Mouse (Mus musculus) spleen, adult 2 months (tissue): ENCODE measurements around the gene Smap2.

Experiments used
- CTCF ChIP-seq: fragments of 200-500 bp; IDR thresholded peaks from 2 replicates; pipeline ENCODE4 v1.5.1; 2011; ENCODE audit warnings: mild to moderate bottlenecking, inconsistent platforms; ENCODE audit not compliant: insufficient read depth, insufficient read length, insufficient replicate concordance; ENCODE audit errors: extremely low read depth
- POLR2A ChIP-seq: fragments of 200-500 bp; IDR thresholded peaks from 2 replicates; pipeline ENCODE4 v1.6.1; 2011; ENCODE audit warnings: low read depth, low read length, inconsistent platforms

DNA sequence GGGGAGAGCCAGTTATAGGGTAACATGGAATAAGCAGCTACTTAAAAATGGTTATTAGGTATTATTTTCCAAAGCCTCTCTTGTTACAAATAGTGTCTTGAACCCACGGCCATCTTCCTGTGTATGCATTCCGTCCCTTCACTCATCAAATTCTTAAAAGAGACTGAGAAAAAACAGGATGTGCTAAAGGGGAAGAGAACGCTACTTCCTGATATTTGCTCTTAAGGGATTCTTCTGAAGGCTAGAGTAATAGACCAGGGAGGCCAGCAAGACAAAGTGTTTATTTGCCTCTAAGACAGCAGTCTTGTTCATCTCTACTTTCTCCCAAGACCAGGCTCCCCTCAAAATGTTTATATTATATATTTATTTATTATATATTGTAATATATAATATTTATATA is 1.2 kb upstream of the Smap2 start:
- no peak for TF ChIP-seq CTCF
- TF ChIP-seq POLR2A = no peak
